Mouse (Mus musculus) forebrain, embryonic 16.5 days (tissue): ENCODE measurements around the gene Cldn19. TPM values are rescaled to one million over a fixed set of nuclear protein-coding genes. Genes with fewer than 3 reads are reported as not detected.
"Not testable (repeated sequence)": the region's sequence is repeated elsewhere in the genome, so short reads cannot be mapped to it uniquely, and the experiment has no call there.

Source experiments
- ATAC-seq: fragments of 200-750 bp; cut with Nextera tagmentation; 2 replicates; pipeline ENCODE4 v1.8.0; 2017; ENCODE audit warnings: mild to moderate bottlenecking, moderate library complexity
- H3K27ac ChIP-seq: fragments of 300-500 bp; sonication (generic); 2 replicates; pipeline ENCODE4 v1.5.1; 2014; ENCODE audit warnings: low read length, control low read depth
- H3K27me3 ChIP-seq: fragments of 300-500 bp; sonication (generic); replicated peaks from 2 replicates; pipeline ENCODE4 v1.6.1; 2014; ENCODE audit warnings: low read length; ENCODE audit not compliant: control insufficient read depth, insufficient read depth
- H3K36me3 ChIP-seq: fragments of 300-500 bp; sonication (generic); 2 replicates; pipeline ENCODE4 v1.6.1; 2014; ENCODE audit not compliant: control insufficient read depth, insufficient read depth
- H3K4me1 ChIP-seq: fragments of 300-500 bp; sonication (generic); replicated peaks from 2 replicates; pipeline ENCODE4 v1.6.1; 2014; ENCODE audit warnings: low read length; ENCODE audit not compliant: control insufficient read depth, insufficient read depth
- H3K4me2 ChIP-seq: fragments of 300-500 bp; sonication (generic); 2 replicates; pipeline ENCODE4 v1.6.1; 2014; ENCODE audit warnings: mild to moderate bottlenecking, low read length, control low read depth
- H3K4me3 ChIP-seq: fragments of 300-500 bp; sonication (generic); replicated peaks from 2 replicates; pipeline ENCODE4 v1.5.1; 2014; ENCODE audit warnings: mild to moderate bottlenecking, low read length, control low read depth
- H3K9ac ChIP-seq: fragments of 300-500 bp; sonication (generic); replicated peaks from 2 replicates; pipeline ENCODE4 v1.6.1; 2014; ENCODE audit warnings: low read depth, low read length, control low read depth
- H3K9me3 ChIP-seq: fragments of 300-500 bp; sonication (generic); 2 replicates; pipeline ENCODE4 v1.6.1; 2016; ENCODE audit warnings: low read length; ENCODE audit not compliant: control insufficient read depth
- WGBS: fragments of 180-500 bp; shearing (Covaris S2); extraction: QIAGEN DNeasy Blood & Tissue Kit; methylation state at CpG from one replicate; pipeline ENCODE4 v1.1.7; 2014; 5-methylcytosine and 5-hydroxymethylcytosine counted together
- polyA plus RNA-seq: library from polyadenylated mRNA; unstranded; fragments of >200 nt; fragmentation: Nextera tagmentation; extraction: Ambion mirVana; gene quantifications from 2 replicates; pipeline ENCODE4 v1.2.1, GENCODE M21; 2015

Gene Cldn19
- polyA plus RNA-seq, 1 experiment from 2014 or later: 0.08 TPM

GRCm38 (mm10) chr4:119263459-119263858 lies 8.2 kb downstream of the Cldn19 start:
- Histone ChIP-seq H3K9me3 (no peaks in the 10 kb centered on the region), H3K36me3 (no peaks in the 10 kb centered on the region; the same call in 1 of the 2 replicates), H3K4me3 (no peak overlapping the region), H3K9ac (no peak overlapping the region), H3K4me1 (no peaks in the 10 kb centered on the region), H3K4me2 (no peak overlapping the region), H3K27ac (no peak overlapping the region), H3K27me3 (no peaks in the 10 kb centered on the region)
- no peak for ATAC-seq
- 80% methylated on average over 3 of the region's 3 CpGs for WGBS

GRCm38 (mm10) chr4:119266606-119267005 lies 11.4 kb downstream of the Cldn19 start:
- Histone ChIP-seq H3K9ac (no peak overlapping the region), H3K4me3 (no peak overlapping the region), H3K27me3 (no peaks in the 10 kb centered on the region), H3K9me3 (no peaks in the 10 kb centered on the region), H3K36me3 (peaks cover 10% of the 10 kb centered on the region), H3K27ac (no peak overlapping the region), H3K4me2 (no peak overlapping the region), H3K4me1 (no peaks in the 10 kb centered on the region)
- no peak for ATAC-seq
- WGBS: 81% methylated on average over 13 of the region's 13 CpGs

- no peaks in the 10 kb centered on the region for H3K4me1 ChIP-seq
- 97% methylated on average over 1 of the region's 1 CpGs for WGBS
Measured at GRCm38 (mm10) chr4:119274627-119275026, 19.4 kb downstream of the Cldn19 start.

GRCm38 (mm10) chr4:119275226-119275625 lies 20.0 kb downstream of the Cldn19 start:
- no peaks in the 10 kb centered on the region for H3K9me3 ChIP-seq
- H3K4me2 ChIP-seq: no peak overlapping the region
- no peak overlapping the region for H3K4me3 ChIP-seq
- no peaks in the 10 kb centered on the region for H3K4me1 ChIP-seq
- no peaks in the 10 kb centered on the region for H3K27me3 ChIP-seq
- peaks cover 43% of the 10 kb centered on the region for H3K36me3 ChIP-seq
- no peak overlapping the region for H3K9ac ChIP-seq
- no peak overlapping the region for H3K27ac ChIP-seq
- ATAC-seq: no peak
- WGBS: 90% methylated on average over 2 of the region's 2 CpGs

More at GRCm38 (mm10) chr4:119274627-119275026, 19.4 kb downstream of the Cldn19 start:
- Histone ChIP-seq H3K36me3 (peaks cover 43% of the 10 kb centered on the region), H3K9ac (no peak overlapping the region), H3K4me3 (no peak overlapping the region), H3K27me3 (no peaks in the 10 kb centered on the region), H3K27ac (no peak overlapping the region), H3K4me2 (no peak overlapping the region), H3K9me3 (no peaks in the 10 kb centered on the region)
- no peak for ATAC-seq

- Histone ChIP-seq H3K27me3 (no peaks in the 10 kb centered on the region), H3K27ac (no peak overlapping the region), H3K4me3 (no peak overlapping the region), H3K4me1 (no peaks in the 10 kb centered on the region), H3K36me3 (peaks cover 40% of the 10 kb centered on the region), H3K9me3 (no peaks in the 10 kb centered on the region), H3K9ac (no peak overlapping the region), H3K4me2 (no peak overlapping the region)
- no peak for ATAC-seq
- 85% methylated on average over 2 of the region's 2 CpGs for WGBS
Measured at GRCm38 (mm10) chr4:119275726-119276125, 20.5 kb downstream of the Cldn19 start.

GRCm38 (mm10) chr4:119278784-119279183 lies 23.6 kb downstream of the Cldn19 start:
- H3K9ac ChIP-seq, H3K27me3 ChIP-seq, H3K27ac ChIP-seq, H3K4me3 ChIP-seq, H3K4me2 ChIP-seq, H3K4me1 ChIP-seq, ATAC-seq, H3K9me3 ChIP-seq: not testable (repeated sequence)
- peaks cover 46% of the 10 kb centered on the region for H3K36me3 ChIP-seq
- 84% methylated on average over 15 of the region's 15 CpGs for WGBS

- peaks cover 5% of the 10 kb centered on the region for H3K4me1 ChIP-seq
- H3K36me3 ChIP-seq: peaks cover 33% of the 10 kb centered on the region
- ATAC-seq: no peak
- H3K9me3 ChIP-seq: no peaks in the 10 kb centered on the region
- H3K27me3 ChIP-seq: no peaks in the 10 kb centered on the region
- H3K4me2 ChIP-seq: no peak overlapping the region
- H3K9ac ChIP-seq: no peak overlapping the region
- WGBS: 88% methylated on average over 1 of the region's 1 CpGs
- no peak overlapping the region for H3K27ac ChIP-seq
- H3K4me3 ChIP-seq: no peak overlapping the region
Measured at GRCm38 (mm10) chr4:119284861-119285260, 29.6 kb downstream of the Cldn19 start.

- 91% methylated on average over 2 of the region's 2 CpGs for WGBS
- Histone ChIP-seq H3K27ac (no peak overlapping the region), H3K4me1 (peaks cover 6% of the 10 kb centered on the region), H3K9ac (no peak overlapping the region), H3K36me3 (peaks cover 30% of the 10 kb centered on the region), H3K27me3 (no peaks in the 10 kb centered on the region), H3K4me3 (no peak overlapping the region), H3K9me3 (no peaks in the 10 kb centered on the region), H3K4me2 (no peak overlapping the region)
- no peak for ATAC-seq
Measured at GRCm38 (mm10) chr4:119285336-119285735, 30.1 kb downstream of the Cldn19 start.

GRCm38 (mm10) chr4:119291921-119292320 lies 36.7 kb downstream of the Cldn19 start:
- peak overlapping the region; percentile 64 for H3K4me2 ChIP-seq
- H3K27me3 ChIP-seq: no peaks in the 10 kb centered on the region
- peak overlapping the region; percentile 93 for H3K4me3 ChIP-seq
- no peak overlapping the region for H3K27ac ChIP-seq
- 0 out of 2 replicates have a peak overlapping the region, but pooled peaks have one; percentile 80 for H3K9ac ChIP-seq
- 43% methylated on average over 1 of the region's 1 CpGs for WGBS
- H3K4me1 ChIP-seq: peaks cover 28% of the 10 kb centered on the region
- ATAC-seq: no peak
- H3K36me3 ChIP-seq: no peaks in the 10 kb centered on the region
- H3K9me3 ChIP-seq: no peaks in the 10 kb centered on the region
